Mouse (Mus musculus): ENCODE data around the gene Thra.

DNA sequence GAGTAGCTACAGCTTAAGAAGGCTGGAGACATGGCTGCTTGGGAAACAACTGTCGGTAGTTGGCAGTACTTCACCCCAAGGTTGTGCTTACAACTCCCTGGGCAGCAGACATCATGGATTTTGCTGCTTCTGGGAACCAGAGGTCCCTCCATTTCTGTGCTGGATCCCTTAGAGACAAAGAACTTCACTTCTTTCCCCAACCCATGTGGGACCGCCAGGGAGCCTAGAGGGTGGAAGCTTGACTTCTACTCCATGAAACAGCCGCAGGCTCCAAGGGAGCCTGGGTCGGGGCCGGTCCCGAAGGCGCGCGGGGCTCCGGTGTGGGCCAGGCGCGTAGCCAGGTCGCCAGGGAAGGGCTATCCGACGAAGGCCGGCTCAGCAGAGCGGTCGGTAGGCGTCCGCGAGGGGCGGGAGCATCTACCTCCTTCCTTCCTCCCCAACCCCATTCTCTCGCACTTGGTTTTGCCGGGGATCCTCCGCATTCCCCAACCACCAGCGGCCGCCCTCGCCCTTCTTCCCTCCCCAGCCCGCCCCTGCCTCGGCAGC is 54.1 kb downstream of the Thra start:
- TF ChIP-seq CTCF (IDR thresholded peaks at IDR 0.05; ENCODE audit: low read depth, low read length) = no peak
- TF ChIP-seq GATA1 (IDR thresholded peaks at IDR 0.05; ENCODE audit: borderline replicate concordance, low read length) = no peak
- TF ChIP-seq GATA2 (IDR thresholded peaks at IDR 0.05; ENCODE audit: borderline replicate concordance, low read depth, low read length) = no peak

All from G1E (cell line).